Mouse (Mus musculus): ENCODE measurements around the gene Neto2. TPM values are rescaled to one million over a fixed set of nuclear protein-coding genes. Genes with fewer than 3 reads are reported as not detected.

Gene Neto2
- polyA plus RNA-seq (2016; fragmentation: Nextera tagmentation; extraction: Ambion mirVana): 2.6 and 3.0 TPM in 2 replicates

- H3K36me3 ChIP-seq: no peaks in the 10 kb centered on the region
- peak within 1 kb of the TSS; percentile 67 for H3K4me3 ChIP-seq
- peak within 1 kb of the TSS; percentile 98 for H3K4me2 ChIP-seq
- H3K9ac ChIP-seq: peak within 1 kb of the TSS; percentile 72
- no peaks in the 10 kb centered on the region for H3K9me3 ChIP-seq (replicated peaks)
- H3K4me1 ChIP-seq: peaks cover 15% of the 10 kb centered on the region
- H3K27ac ChIP-seq: peak within 1 kb of the TSS; percentile 66
- ATAC-seq: peak; percentile 84
- WGBS (ENCODE audit: insufficient replicate concordance): 5% methylated on average over 64 of the region's 65 CpGs
- peaks cover 37% of the 10 kb centered on the region for H3K27me3 ChIP-seq (replicated peaks)
These were observed at the start of gene Neto2 for GRCm38 (mm10) chr8:85700751-85701351. Neto2 (minus strand) TSS chr8:85700924.

GRCm38 (mm10) chr8:85745053-85745452, 44.3 kb upstream of the Neto2 start:
- ATAC-seq: peak; percentile 75
- Histone ChIP-seq H3K36me3 (0 out of 2 replicates have a peak, but pooled peaks cover 2% of the 10 kb centered on the region), H3K27ac (no peak overlapping the region), H3K27me3 (replicated peaks) (no peaks in the 10 kb centered on the region), H3K4me3 (no peak overlapping the region), H3K4me1 (peaks cover 7% of the 10 kb centered on the region), H3K9ac (no peak overlapping the region), H3K4me2 (no peak overlapping the region), H3K9me3 (replicated peaks) (no peaks in the 10 kb centered on the region)
- WGBS (ENCODE audit: insufficient replicate concordance): 76% methylated on average over 2 of the region's 2 CpGs

DNA sequence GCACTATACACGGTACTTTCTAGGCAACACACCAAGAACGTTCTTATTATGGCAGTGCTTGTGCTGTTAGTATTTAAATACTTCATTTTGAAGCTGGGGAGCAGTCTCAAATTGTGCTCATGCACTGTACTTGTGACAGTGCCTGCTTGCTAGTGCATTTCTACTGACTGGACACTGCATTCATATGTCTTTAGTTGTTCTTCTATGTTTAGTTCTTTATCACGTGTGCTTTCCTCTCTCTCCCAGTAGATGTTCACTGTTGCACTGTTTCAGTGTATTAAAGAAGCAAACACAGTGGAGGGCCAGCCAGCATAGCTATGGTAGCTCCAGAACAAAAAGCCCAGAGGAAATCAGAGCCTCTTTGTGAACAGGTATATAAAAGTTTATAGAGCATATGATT, 29.8 kb upstream of the Neto2 start:
- WGBS (ENCODE audit: insufficient replicate concordance): 80% methylated on average over 3 of the region's 3 CpGs
- no peak for ATAC-seq
- Histone ChIP-seq H3K4me1 (no peaks in the 10 kb centered on the region), H3K9ac (no peak overlapping the region), H3K27me3 (replicated peaks) (no peaks in the 10 kb centered on the region), H3K36me3 (peaks cover 13% of the 10 kb centered on the region), H3K4me2 (no peak overlapping the region), H3K4me3 (no peak overlapping the region), H3K27ac (no peak overlapping the region), H3K9me3 (replicated peaks) (no peaks in the 10 kb centered on the region)

DNA sequence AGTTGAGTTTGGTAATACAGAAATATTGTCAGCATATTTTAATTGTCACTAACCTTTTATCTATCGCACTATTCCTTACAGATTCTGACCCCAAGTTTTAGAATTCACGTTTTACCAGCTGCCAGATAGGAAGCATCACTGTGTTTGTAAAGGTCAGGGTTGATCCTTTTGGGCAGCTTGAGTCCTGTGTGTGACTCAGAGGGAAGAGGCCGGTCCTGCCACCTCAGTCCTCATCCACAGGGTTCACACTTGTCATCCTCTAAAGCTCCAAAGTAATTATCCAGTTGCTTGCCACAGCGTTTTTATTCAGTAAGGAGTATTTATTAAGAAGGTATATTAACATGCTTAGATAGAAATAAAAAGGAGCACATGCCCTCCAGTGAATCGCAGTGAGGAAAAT, 16.5 kb upstream of the Neto2 start:
- Histone ChIP-seq H3K36me3 (peaks cover 5% of the 10 kb centered on the region), H3K4me2 (no peak overlapping the region), H3K27ac (no peak overlapping the region), H3K4me3 (no peak overlapping the region), H3K27me3 (replicated peaks) (no peaks in the 10 kb centered on the region), H3K9ac (no peak overlapping the region), H3K9me3 (replicated peaks) (no peaks in the 10 kb centered on the region), H3K4me1 (no peaks in the 10 kb centered on the region)
- ATAC-seq: no peak
- WGBS (ENCODE audit: insufficient replicate concordance): 75% methylated on average over 5 of the region's 5 CpGs

DNA sequence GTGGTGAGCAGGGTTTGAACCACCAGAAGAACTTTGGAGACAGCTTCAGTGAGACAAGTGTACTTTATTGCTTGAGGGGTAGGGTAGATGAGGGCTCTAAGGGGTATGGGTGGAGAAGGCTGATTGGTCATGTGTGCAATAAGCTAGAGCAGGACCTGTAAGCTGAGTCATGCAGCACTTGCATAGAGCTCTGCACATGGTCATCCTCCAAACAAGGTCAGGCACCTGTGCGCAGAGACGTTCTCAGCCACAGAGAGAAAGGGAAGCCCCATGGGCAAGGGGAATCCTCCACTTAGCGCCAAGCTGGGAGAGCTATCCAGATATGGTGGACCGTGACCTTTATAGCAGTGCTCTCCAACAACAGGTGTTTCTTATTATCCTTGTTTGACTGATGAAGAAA, 16.0 kb upstream of the Neto2 start:
- ATAC-seq: no peak
- Histone ChIP-seq H3K4me1 (no peaks in the 10 kb centered on the region), H3K4me2 (no peak overlapping the region), H3K36me3 (peaks cover 5% of the 10 kb centered on the region), H3K9me3 (replicated peaks) (no peaks in the 10 kb centered on the region), H3K9ac (no peak overlapping the region), H3K27ac (no peak overlapping the region), H3K4me3 (no peak overlapping the region), H3K27me3 (replicated peaks) (no peaks in the 10 kb centered on the region)
- 82% methylated on average over 4 of the region's 4 CpGs for WGBS (ENCODE audit: insufficient replicate concordance)

DNA sequence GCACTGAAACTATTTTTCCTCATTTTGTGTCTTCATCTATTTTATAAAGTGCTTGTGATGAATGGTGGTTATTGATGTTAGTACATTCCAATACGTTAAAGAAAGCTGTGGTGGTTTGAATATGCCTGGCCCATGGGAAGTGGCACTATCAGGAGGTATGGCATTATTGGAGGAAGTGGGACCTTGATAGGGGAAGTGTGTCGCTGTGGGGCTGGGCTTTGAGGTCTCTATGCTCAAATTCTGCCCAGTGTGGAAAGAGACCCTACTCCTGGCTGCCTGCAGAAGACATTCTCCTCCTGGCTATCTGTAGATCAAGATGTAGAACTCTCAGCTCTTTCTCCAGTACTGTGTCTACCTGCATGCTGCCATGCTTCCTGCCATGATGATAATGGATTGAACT, 6.3 kb upstream of the Neto2 start:
- Histone ChIP-seq H3K4me3 (no peak overlapping the region), H3K36me3 (no peaks in the 10 kb centered on the region), H3K4me2 (no peak overlapping the region), H3K9me3 (replicated peaks) (no peaks in the 10 kb centered on the region), H3K9ac (no peak overlapping the region), H3K27me3 (replicated peaks) (peaks cover 13% of the 10 kb centered on the region), H3K4me1 (no peaks in the 10 kb centered on the region), H3K27ac (no peak overlapping the region)
- no peak for ATAC-seq
- 54% methylated on average over 2 of the region's 2 CpGs for WGBS (ENCODE audit: insufficient replicate concordance)

GRCm38 (mm10) chr8:85700101-85700750, 498 bp downstream of the Neto2 start:
- Histone ChIP-seq H3K4me3 (peak overlapping the region; percentile 67), H3K9ac (peak overlapping the region; percentile 72), H3K27ac (peak overlapping the region; percentile 66), H3K4me2 (peak overlapping the region; percentile 98), H3K27me3 (replicated peaks) (peaks cover 37% of the 10 kb centered on the region), H3K36me3 (no peaks in the 10 kb centered on the region), H3K9me3 (replicated peaks) (no peaks in the 10 kb centered on the region), H3K4me1 (peaks cover 15% of the 10 kb centered on the region)
- WGBS (ENCODE audit: insufficient replicate concordance): under 1% methylated on average over 72 of the region's 84 CpGs
- ATAC-seq: peak; percentile 92

GRCm38 (mm10) chr8:85699051-85699450, 1.7 kb downstream of the Neto2 start:
- Histone ChIP-seq H3K4me3 (no peak overlapping the region), H3K27ac (no peak overlapping the region), H3K36me3 (no peaks in the 10 kb centered on the region), H3K4me2 (no peak overlapping the region), H3K9me3 (replicated peaks) (no peaks in the 10 kb centered on the region), H3K27me3 (replicated peaks) (peaks cover 37% of the 10 kb centered on the region), H3K9ac (no peak overlapping the region), H3K4me1 (peaks cover 15% of the 10 kb centered on the region)
- ATAC-seq: no peak
- 1% methylated on average over 6 of the region's 6 CpGs for WGBS (ENCODE audit: insufficient replicate concordance)

GRCm38 (mm10) chr8:85665146-85665545, 35.6 kb downstream of the Neto2 start:
- Histone ChIP-seq H3K9ac (no peak overlapping the region), H3K9me3 (replicated peaks) (no peaks in the 10 kb centered on the region), H3K4me2 (no peak overlapping the region), H3K36me3 (no peaks in the 10 kb centered on the region), H3K27me3 (replicated peaks) (no peaks in the 10 kb centered on the region), H3K4me1 (no peaks in the 10 kb centered on the region), H3K4me3 (no peak overlapping the region), H3K27ac (no peak overlapping the region)
- no peak for ATAC-seq

GRCm38 (mm10) chr8:85661995-85662394, 38.7 kb downstream of the Neto2 start:
- Histone ChIP-seq H3K4me2 (no peak overlapping the region), H3K9ac (no peak overlapping the region), H3K9me3 (replicated peaks) (no peaks in the 10 kb centered on the region), H3K4me1 (no peaks in the 10 kb centered on the region), H3K27me3 (replicated peaks) (no peaks in the 10 kb centered on the region), H3K36me3 (no peaks in the 10 kb centered on the region), H3K27ac (no peak overlapping the region), H3K4me3 (no peak overlapping the region)
- ATAC-seq: no peak
- 72% methylated on average over 5 of the region's 5 CpGs for WGBS (ENCODE audit: insufficient replicate concordance)

- H3K4me2 ChIP-seq: no peak overlapping the region
- H3K4me3 ChIP-seq: no peak overlapping the region
- ATAC-seq: no peak
- H3K9me3 ChIP-seq (replicated peaks): no peaks in the 10 kb centered on the region
- no peak overlapping the region for H3K27ac ChIP-seq
- WGBS (ENCODE audit: insufficient replicate concordance): 70% methylated on average over 2 of the region's 2 CpGs
- no peaks in the 10 kb centered on the region for H3K27me3 ChIP-seq (replicated peaks)
- no peaks in the 10 kb centered on the region for H3K4me1 ChIP-seq
- no peak overlapping the region for H3K9ac ChIP-seq
- no peaks in the 10 kb centered on the region for H3K36me3 ChIP-seq
These were observed 49.5 kb downstream of the Neto2 start for GRCm38 (mm10) chr8:85651201-85651600.

DNA sequence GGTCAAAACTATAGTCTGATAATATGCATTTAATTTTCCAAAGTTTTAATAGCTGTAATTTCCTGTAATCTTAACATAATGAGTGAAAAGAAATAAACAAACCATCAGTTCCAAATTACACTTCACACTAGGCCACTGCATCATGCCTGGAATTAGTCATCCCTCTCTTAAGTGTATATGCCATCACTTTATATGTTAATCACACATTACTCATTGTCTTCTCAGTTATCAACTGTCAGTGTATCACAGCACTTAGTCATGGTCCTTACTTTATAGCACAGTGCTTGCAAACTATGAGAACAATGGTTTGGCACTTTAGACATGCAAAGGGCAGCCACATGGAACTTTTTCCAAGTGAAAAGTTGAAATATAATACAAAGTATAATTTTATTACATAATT, 52.2 kb downstream of the Neto2 start:
- H3K4me3 ChIP-seq: no peak overlapping the region
- no peaks in the 10 kb centered on the region for H3K9me3 ChIP-seq (replicated peaks)
- no peak for ATAC-seq
- H3K36me3 ChIP-seq: no peaks in the 10 kb centered on the region
- no peak overlapping the region for H3K9ac ChIP-seq
- no peak overlapping the region for H3K27ac ChIP-seq
- H3K4me1 ChIP-seq: no peaks in the 10 kb centered on the region
- no peak overlapping the region for H3K4me2 ChIP-seq
- no peaks in the 10 kb centered on the region for H3K27me3 ChIP-seq (replicated peaks)

Measured in liver, embryonic 12.5 days (tissue).